Mouse (Mus musculus): ENCODE data around the gene Bhlhe41. TPM values are rescaled to one million over a fixed set of nuclear protein-coding genes. Genes with fewer than 3 reads are reported as not detected.

Bhlhe41 gene
- polyA plus RNA-seq, 1 experiment: 9.3 TPM

DNA sequence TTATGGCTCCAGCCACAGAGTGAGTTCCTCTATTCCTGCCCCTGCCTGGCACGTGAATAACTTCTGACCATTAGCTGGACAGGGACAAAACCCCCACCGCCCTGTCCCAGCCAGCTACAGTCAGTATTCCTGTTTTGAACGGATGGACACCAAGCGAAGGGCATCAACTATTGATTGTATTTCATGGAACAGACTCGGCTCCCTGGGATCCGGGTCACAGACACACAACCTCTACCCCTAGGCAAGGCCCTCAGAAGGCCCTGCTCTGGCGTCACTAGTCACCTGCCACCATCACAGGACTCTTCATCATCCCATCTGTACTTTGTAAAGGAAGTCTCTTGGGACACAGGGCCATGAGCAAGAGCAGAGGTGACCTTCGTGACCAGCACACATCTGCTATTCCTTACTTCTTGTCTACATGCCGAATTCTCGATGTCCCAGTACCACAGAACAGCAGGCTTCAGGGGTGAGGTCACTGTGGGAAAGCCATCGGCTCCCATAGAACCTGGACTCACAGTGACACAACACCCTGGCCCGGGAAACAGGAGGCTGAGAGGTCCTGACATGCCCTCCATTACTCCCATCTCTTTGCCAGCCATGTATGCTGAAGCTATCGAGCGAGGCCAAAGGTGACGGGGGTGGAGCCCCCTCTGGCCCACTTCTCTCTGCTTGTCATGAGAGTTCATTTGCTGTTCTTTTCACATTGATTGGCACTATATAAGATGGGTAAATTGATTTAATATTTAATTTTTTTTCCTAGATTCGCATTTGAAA lies 36.1 kb downstream of the Bhlhe41 start:
- Histone ChIP-seq H3K4me3 (ENCODE audit: insufficient read depth, low read length) (no peak overlapping the region), H3K4me1 (ENCODE audit: control insufficient read depth, insufficient read depth, low read length) (no peaks in the 10 kb centered on the region)
- no peak for TF ChIP-seq POLR2A (IDR thresholded peaks at IDR 0.05; ENCODE audit: low read depth, low read length)
- no peak for TF ChIP-seq CTCF (IDR thresholded peaks at IDR 0.05; ENCODE audit: borderline replicate concordance, insufficient read depth, low read length)

DNA sequence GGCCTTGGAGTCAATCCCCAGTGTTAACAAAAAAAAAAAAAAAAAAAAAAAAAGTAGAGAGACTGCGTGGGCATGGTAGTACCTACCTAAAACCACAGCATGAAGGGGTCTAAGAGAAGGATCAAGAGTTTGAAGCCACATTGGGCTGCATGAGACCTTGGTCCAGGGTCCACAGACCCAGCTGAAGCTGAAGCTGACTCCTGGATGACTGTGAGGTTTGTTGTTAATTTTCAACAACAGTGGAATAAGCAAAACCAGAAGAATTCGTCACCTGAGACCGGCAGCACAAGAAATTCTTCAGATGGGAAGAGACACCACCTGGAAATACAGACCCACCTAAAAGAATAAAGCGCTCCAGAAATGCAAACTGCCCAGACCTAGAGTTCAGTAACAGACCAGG lies 39.1 kb downstream of the Bhlhe41 start:
- Histone ChIP-seq H3K27ac (ENCODE audit: insufficient read depth, low read length) (no peak overlapping the region), H3K4me1 (ENCODE audit: control insufficient read depth, insufficient read depth, low read length) (no peaks in the 10 kb centered on the region), H3K4me3 (ENCODE audit: insufficient read depth, low read length) (no peak overlapping the region)
- no peak for TF ChIP-seq CTCF (IDR thresholded peaks at IDR 0.05; ENCODE audit: borderline replicate concordance, insufficient read depth, low read length)

More for the DNA sequence above, 36.1 kb downstream of the Bhlhe41 start:
- no peak overlapping the region for H3K27ac ChIP-seq (ENCODE audit: insufficient read depth, low read length)

DNA sequence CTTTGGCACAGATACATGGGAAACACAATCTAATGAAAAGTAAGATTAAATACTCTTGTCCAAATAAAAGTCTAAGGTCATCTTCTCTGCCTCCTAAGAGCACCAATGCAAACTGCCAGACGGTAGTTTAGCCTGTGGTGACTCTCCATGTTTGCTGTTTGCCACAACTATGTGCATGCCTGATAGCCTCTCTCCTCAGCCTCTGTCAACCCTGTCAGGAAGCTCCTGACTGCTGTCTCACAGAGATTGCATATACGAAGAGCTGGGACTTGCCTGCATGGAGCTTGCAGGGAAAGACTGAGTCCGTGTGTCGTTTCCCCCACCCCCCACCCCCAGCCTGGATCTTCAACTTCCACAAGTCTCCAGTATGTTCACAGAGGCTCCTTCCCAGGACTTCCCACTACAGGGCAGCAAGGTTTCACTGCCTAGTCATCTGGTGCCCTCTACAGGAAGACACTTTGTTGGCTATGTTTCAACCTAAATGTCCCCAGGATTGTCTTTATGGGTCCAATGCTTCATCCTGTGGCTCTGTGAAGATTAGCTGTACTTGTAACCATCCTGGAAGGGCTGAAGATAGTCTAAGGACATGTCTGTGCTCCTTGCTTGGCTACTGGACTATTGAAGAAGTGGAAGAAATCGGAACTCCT lies 41.6 kb downstream of the Bhlhe41 start:
- H3K27ac ChIP-seq (ENCODE audit: insufficient read depth, low read length): no peak overlapping the region
- no peak overlapping the region for H3K4me3 ChIP-seq (ENCODE audit: insufficient read depth, low read length)
- H3K4me1 ChIP-seq (ENCODE audit: control insufficient read depth, insufficient read depth, low read length): no peaks in the 10 kb centered on the region
- TF ChIP-seq CTCF (IDR thresholded peaks at IDR 0.05; ENCODE audit: borderline replicate concordance, insufficient read depth, low read length): peak; percentile 2; the same call in 1 of the 2 replicates
- no peak for TF ChIP-seq POLR2A (IDR thresholded peaks at IDR 0.05; ENCODE audit: low read depth, low read length)

DNA sequence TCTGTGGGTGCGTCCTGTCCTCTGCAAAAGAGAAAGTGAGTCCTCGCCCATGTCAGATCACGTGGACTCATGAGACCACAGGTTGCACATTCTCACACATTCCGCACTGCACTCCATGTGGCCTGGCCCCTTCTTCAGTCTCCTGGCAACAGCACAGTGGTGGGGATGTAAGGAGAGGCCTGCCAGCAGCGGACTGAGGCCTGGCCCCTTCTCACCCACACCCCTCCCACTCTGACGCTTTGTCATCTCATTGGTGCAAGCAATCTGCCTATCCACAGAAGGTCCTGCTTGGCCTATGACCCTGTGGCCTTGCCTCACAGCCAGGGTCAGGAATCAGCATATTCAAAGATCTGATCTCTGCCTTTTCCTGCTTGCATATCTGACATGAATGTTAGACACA lies 42.3 kb downstream of the Bhlhe41 start:
- no peak overlapping the region for H3K27ac ChIP-seq (ENCODE audit: insufficient read depth, low read length)
- no peaks in the 10 kb centered on the region for H3K4me1 ChIP-seq (ENCODE audit: control insufficient read depth, insufficient read depth, low read length)
- H3K4me3 ChIP-seq (ENCODE audit: insufficient read depth, low read length): no peak overlapping the region
- TF ChIP-seq POLR2A (IDR thresholded peaks at IDR 0.05; ENCODE audit: low read depth, low read length) (no peak), CTCF (IDR thresholded peaks at IDR 0.05; ENCODE audit: borderline replicate concordance, insufficient read depth, low read length) (no peak)

DNA sequence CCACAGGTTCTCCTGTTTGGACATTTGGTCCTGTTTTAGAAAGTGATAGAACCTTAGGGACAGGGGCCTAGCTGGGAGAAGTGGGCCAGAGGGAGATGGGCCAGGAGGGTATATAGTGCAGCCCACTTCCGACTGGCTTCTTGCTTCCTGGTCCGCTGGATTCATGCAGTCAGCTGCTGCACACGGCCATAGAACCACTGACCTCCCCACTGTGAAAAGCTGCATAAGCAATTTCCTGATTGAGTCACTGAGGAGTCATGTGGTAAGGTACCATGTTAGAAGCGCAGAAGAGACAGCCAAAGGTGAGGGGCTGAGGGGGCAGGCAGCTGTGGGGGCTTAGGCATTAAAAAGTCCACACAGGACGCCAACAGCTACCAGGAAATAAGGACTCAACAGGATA lies 43.1 kb downstream of the Bhlhe41 start:
- TF ChIP-seq CTCF (IDR thresholded peaks at IDR 0.05; ENCODE audit: borderline replicate concordance, insufficient read depth, low read length): no peak
- no peak for TF ChIP-seq POLR2A (IDR thresholded peaks at IDR 0.05; ENCODE audit: low read depth, low read length)
- Histone ChIP-seq H3K4me3 (ENCODE audit: insufficient read depth, low read length) (no peak overlapping the region), H3K4me1 (ENCODE audit: control insufficient read depth, insufficient read depth, low read length) (no peaks in the 10 kb centered on the region), H3K27ac (ENCODE audit: insufficient read depth, low read length) (no peak overlapping the region)

DNA sequence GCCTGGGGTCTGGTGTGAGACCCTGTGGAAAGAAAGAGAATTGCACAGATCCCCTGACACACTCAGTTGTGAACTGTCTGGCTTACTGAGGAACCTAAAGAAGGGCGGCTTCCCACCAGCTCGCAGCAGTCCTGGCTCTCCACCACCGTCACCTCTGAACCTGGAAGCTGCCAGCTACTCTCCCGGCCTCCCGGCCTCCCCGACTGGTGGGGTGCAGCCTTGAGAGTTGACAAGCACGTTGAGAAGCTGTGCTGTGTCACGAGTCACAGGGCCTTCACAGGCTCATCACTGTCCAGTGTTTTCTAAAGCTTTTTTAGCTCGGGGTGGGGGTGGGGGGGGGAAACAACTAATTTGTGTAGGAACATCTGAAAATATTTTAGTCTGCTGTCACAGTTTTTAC lies 46.2 kb downstream of the Bhlhe41 start:
- TF ChIP-seq CTCF (IDR thresholded peaks at IDR 0.05; ENCODE audit: borderline replicate concordance, insufficient read depth, low read length): no peak
- no peak for TF ChIP-seq POLR2A (IDR thresholded peaks at IDR 0.05; ENCODE audit: low read depth, low read length)
- H3K27ac ChIP-seq (ENCODE audit: insufficient read depth, low read length): no peak overlapping the region
- H3K4me3 ChIP-seq (ENCODE audit: insufficient read depth, low read length): no peak overlapping the region
- no peaks in the 10 kb centered on the region for H3K4me1 ChIP-seq (ENCODE audit: control insufficient read depth, insufficient read depth, low read length)

DNA sequence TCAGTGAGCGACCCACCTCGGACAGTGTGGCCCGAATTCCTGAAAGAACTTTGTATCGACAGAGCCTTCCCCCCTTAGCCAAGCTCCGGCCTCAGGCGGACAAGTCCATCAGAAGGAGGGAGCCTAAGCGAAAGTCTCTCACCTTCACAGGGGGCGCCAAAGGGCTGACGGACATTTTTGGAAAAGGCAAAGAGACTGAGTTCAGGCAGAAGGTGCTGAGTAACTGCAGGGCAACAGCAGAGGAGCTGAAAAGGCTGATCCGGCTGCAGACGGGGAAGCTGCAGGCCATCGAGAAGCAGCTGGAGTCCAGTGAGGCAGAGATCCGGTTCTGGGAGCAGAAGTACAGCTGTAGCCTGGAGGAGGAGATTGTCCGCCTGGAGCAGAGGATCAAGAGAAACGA lies 50.2 kb downstream of the Bhlhe41 start:
- TF ChIP-seq CTCF (IDR thresholded peaks at IDR 0.05; ENCODE audit: borderline replicate concordance, insufficient read depth, low read length) (peak; percentile 1; the same call in 1 of the 2 replicates), POLR2A (IDR thresholded peaks at IDR 0.05; ENCODE audit: low read depth, low read length) (no peak)
- no peak overlapping the region for H3K4me3 ChIP-seq (ENCODE audit: insufficient read depth, low read length)
- no peaks in the 10 kb centered on the region for H3K4me1 ChIP-seq (ENCODE audit: control insufficient read depth, insufficient read depth, low read length)
- H3K27ac ChIP-seq (ENCODE audit: insufficient read depth, low read length): no peak overlapping the region

DNA sequence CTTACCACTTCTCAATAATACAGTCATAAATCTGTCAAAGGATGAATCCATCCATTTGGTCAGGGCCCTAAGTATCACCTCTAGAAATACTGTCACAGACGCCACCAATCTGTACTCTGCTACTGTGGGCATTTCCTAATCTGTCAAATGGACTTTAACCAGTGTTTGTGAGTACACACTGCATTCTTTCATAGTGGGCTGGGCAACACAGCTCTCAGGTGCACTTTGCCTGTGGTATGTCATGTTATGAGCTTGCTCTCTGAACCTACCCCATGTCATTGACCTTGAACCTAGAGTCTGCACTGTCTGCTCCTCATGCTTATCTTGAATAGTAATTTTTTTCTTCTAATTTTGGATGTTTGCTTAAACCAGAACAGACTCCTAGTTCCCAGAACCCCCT lies 54.2 kb downstream of the Bhlhe41 start:
- Histone ChIP-seq H3K4me3 (ENCODE audit: insufficient read depth, low read length) (no peak overlapping the region), H3K27ac (ENCODE audit: insufficient read depth, low read length) (no peak overlapping the region), H3K4me1 (ENCODE audit: control insufficient read depth, insufficient read depth, low read length) (peaks cover 5% of the 10 kb centered on the region; the same call in 1 of the 2 replicates)
- TF ChIP-seq CTCF (IDR thresholded peaks at IDR 0.05; ENCODE audit: borderline replicate concordance, insufficient read depth, low read length): no peak
- no peak for TF ChIP-seq POLR2A (IDR thresholded peaks at IDR 0.05; ENCODE audit: low read depth, low read length)

DNA sequence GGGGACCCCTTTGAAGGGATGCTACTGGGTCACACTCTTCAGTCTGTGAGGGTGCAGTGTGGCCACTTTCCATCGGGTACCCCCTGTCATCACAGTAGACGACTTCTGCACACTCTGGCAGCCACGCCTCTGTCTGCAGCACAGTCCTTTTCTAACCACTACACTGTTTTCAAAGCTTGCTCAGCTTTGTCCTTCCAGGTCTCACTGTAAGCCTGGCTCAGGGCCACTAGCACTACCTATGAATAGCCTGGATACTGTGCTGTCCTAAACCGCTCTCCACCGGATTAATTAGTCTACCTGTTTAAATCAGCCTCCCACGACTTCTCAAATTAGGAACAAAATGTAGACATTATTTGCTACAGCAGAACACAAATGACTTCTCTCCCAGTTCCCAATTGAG lies 55.3 kb downstream of the Bhlhe41 start:
- no peak overlapping the region for H3K27ac ChIP-seq (ENCODE audit: insufficient read depth, low read length)
- TF ChIP-seq POLR2A (IDR thresholded peaks at IDR 0.05; ENCODE audit: low read depth, low read length): no peak
- TF ChIP-seq CTCF (IDR thresholded peaks at IDR 0.05; ENCODE audit: borderline replicate concordance, insufficient read depth, low read length): no peak

DNA sequence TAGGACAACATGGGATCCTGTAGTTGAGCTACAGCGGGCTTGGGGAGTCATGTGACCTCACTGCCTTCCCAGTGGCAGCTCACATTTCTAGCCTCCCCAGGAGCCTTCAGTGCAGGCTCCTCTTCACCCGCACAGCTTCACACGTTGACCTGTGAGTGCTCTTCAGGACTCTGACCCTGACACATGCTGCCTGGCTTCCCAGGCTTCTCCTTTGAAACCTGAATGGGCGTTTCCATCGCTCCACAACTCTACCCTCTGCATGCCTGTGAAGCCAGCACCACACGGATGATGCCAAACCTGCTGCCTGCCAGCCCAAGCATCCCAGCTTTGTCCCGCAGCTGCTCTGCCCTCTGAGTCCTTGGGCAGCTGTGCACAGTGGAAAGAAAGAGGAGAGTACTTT lies 55.8 kb downstream of the Bhlhe41 start:
- no peak for TF ChIP-seq CTCF (IDR thresholded peaks at IDR 0.05; ENCODE audit: borderline replicate concordance, insufficient read depth, low read length)
- no peak for TF ChIP-seq POLR2A (IDR thresholded peaks at IDR 0.05; ENCODE audit: low read depth, low read length)
- Histone ChIP-seq H3K4me1 (ENCODE audit: control insufficient read depth, insufficient read depth, low read length) (peaks cover 5% of the 10 kb centered on the region; the same call in 1 of the 2 replicates), H3K27ac (ENCODE audit: insufficient read depth, low read length) (no peak overlapping the region), H3K4me3 (ENCODE audit: insufficient read depth, low read length) (no peak overlapping the region)

More for the DNA sequence above, 55.3 kb downstream of the Bhlhe41 start:
- Histone ChIP-seq H3K4me1 (ENCODE audit: control insufficient read depth, insufficient read depth, low read length) (peaks cover 5% of the 10 kb centered on the region; the same call in 1 of the 2 replicates), H3K4me3 (ENCODE audit: insufficient read depth, low read length) (no peak overlapping the region)

Other genes with a start within 250 kb of the Bhlhe41 start
- gene Tuba3b, start 249.8 kb downstream of the Bhlhe41 start, polyA plus RNA-seq (2011; ENCODE audit: insufficient read length, low read depth, missing spikeins): not detected in 2 replicates
- gene Rassf8, start 118.8 kb downstream of the Bhlhe41 start, polyA plus RNA-seq (2011; ENCODE audit: insufficient read length, low read depth, missing spikeins): 65.0 and 73.0 TPM in 2 replicates
- gene Sspn, start 66.1 kb upstream of the Bhlhe41 start, polyA plus RNA-seq (2011; ENCODE audit: insufficient read length, low read depth, missing spikeins): 19.1 and 25.0 TPM in 2 replicates

Measured in embryonic fibroblast, embryonic 13.5 days (primary cell).